Mouse (Mus musculus) C2C12 (cell line): ENCODE results near the gene Pkdrej. TPM values are rescaled to one million over a fixed set of nuclear protein-coding genes. Genes with fewer than 3 reads are reported as not detected.

Experiments used
- H3K27me3 ChIP-seq: one replicate; pipeline ENCODE4 v1.6.1; 2011; ENCODE audit not compliant: control insufficient read depth, insufficient read depth, insufficient read length
- H3K36me3 ChIP-seq: one replicate; pipeline ENCODE4 v1.6.1; 2011; ENCODE audit not compliant: control insufficient read depth, insufficient read depth
- H3K4me3 ChIP-seq: one replicate; pipeline ENCODE4 v1.5.1; 2011; ENCODE audit warnings: mild to moderate bottlenecking, control low read depth; ENCODE audit not compliant: poor library complexity, insufficient read depth, severe bottlenecking
- H3K79me2 ChIP-seq: one replicate; pipeline ENCODE4 v1.6.1; 2011; ENCODE audit not compliant: control insufficient read depth, insufficient read depth
- H3K79me3 ChIP-seq: one replicate; pipeline ENCODE4 v1.6.1; 2011; ENCODE audit warnings: low read depth, control low read depth
- H3ac ChIP-seq: one replicate; pipeline ENCODE3; 2011; ENCODE audit warnings: low read depth; ENCODE audit not compliant: control insufficient read depth, insufficient read length
- CEBPB ChIP-seq: IDR thresholded peaks from one replicate; pipeline ENCODE4 v1.6.1; 2011; ENCODE audit warnings: low read depth, mild to moderate bottlenecking, control low read depth, moderate library complexity
- CTCF ChIP-seq: IDR thresholded peaks from one replicate; pipeline ENCODE4 v1.5.1; 2011; ENCODE audit not compliant: control insufficient read depth, insufficient read depth, insufficient read length
- FOSL1 ChIP-seq: IDR thresholded peaks from one replicate; pipeline ENCODE4 v1.8.0; 2011; ENCODE audit warnings: mild to moderate bottlenecking, low read length; ENCODE audit not compliant: poor library complexity, insufficient read depth, severe bottlenecking
- MAX ChIP-seq: IDR thresholded peaks from one replicate; pipeline ENCODE4 v1.6.1; 2011; ENCODE audit warnings: mild to moderate bottlenecking, control low read depth
- MYOD1 ChIP-seq: IDR thresholded peaks from one replicate; pipeline ENCODE4 v1.6.1; 2011; ENCODE audit warnings: low read depth; ENCODE audit not compliant: control insufficient read depth, insufficient read length
- MYOG ChIP-seq: IDR thresholded peaks from one replicate; pipeline ENCODE4 v1.6.1; 2011; ENCODE audit not compliant: control insufficient read depth, insufficient read length; ENCODE audit errors: extremely low read depth
- USF1 ChIP-seq: IDR thresholded peaks from one replicate; pipeline ENCODE4 v1.6.1; 2011; ENCODE audit warnings: low read depth, mild to moderate bottlenecking, control low read depth, moderate library complexity
- polyA plus RNA-seq: library from polyadenylated mRNA; unstranded; fragments of >200 nt; fragmentation: generic; extraction: Trizol; gene quantifications from one replicate; pipeline ENCODE4 v1.2.1, GENCODE M21; 2012; ENCODE audit warnings: missing spikeins

The Pkdrej gene
- polyA plus RNA-seq, 1 experiment, result not detected

DNA sequence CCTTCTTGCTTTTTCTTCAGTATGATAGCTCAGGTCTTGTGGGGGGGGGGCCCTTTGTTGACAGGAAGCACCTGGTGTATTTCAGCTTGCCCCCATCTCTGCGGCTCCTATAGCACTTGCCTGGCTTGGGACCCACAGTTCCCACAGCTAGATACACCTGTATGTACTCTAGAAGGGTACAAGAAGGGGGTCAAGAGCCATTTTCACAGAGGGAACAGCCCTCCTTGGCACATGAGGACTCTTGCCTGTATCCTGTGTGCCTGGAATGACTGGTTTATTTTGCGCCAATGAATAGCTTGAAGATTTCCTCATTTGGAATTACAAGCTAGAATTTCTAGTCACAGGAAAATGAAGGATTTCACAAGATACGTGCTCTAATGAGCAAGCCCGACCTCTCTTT is 30.1 kb downstream of the Pkdrej start:
- no peaks in the 10 kb centered on the region for H3K79me3 ChIP-seq

DNA sequence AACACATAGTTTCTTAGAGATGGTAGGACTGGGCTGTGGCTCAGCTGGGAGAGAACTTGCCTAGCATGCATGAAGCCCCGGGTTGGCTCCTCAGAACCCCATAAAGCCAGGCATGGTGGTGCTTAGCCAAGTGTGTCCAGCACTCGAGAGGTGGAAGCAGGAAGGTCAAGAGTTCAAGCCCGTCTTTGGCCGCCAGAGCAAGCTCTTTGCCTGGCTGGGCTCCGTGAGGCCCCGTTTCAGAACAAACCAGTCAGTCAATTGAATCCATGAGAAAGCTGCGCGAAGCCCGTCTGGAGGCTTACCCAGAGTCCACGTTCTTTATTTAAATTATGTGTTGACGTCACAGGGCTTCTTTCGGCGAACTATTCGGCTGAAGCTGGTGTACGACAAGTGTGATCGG is 32.9 kb downstream of the Pkdrej start:
- Histone ChIP-seq H3K4me3 (no peak overlapping the region), H3ac (no peak overlapping the region), H3K79me2 (no peaks in the 10 kb centered on the region), H3K79me3 (no peaks in the 10 kb centered on the region), H3K27me3 (peaks cover 70% of the 10 kb centered on the region), H3K36me3 (no peaks in the 10 kb centered on the region)
- TF ChIP-seq MAX (no peak), MYOG (no peak), USF1 (no peak), CEBPB (no peak), CTCF (no peak), MYOD1 (no peak), FOSL1 (no peak)

More for the DNA sequence above, 30.1 kb downstream of the Pkdrej start:
- H3ac ChIP-seq, result no peak overlapping the region
- no peak overlapping the region for H3K4me3 ChIP-seq
- no peak for TF ChIP-seq USF1
- TF ChIP-seq CTCF, result no peak
- TF ChIP-seq MYOD1, result no peak
- TF ChIP-seq MYOG, result no peak
- no peak for TF ChIP-seq MAX
- TF ChIP-seq FOSL1, result no peak
- TF ChIP-seq CEBPB, result no peak
- H3K36me3 ChIP-seq, result no peaks in the 10 kb centered on the region
- H3K79me2 ChIP-seq, result no peaks in the 10 kb centered on the region
- H3K27me3 ChIP-seq, result peaks cover 65% of the 10 kb centered on the region

DNA sequence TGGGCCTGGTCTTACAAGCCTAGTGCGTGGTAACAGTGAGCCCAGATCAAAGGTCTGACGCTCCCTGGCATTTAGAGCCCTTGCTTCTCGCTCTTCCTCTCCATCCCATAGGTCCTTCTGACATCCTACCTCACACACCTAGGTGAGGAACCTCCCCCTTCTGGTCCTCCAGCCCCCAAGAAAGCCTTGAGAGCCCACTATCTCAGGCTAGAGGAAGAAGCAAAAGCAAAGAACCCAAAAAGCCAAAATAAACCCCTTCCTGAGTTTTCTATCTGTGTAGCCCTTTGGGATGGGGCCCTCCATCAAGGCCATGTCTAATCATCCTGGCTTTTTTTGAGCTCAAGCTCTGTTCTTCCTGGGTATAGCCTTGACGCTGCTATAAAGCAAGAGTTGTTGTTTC is 33.5 kb downstream of the Pkdrej start:
- Histone ChIP-seq H3K79me2 (no peaks in the 10 kb centered on the region), H3K4me3 (no peak overlapping the region), H3ac (no peak overlapping the region), H3K36me3 (no peaks in the 10 kb centered on the region), H3K79me3 (no peaks in the 10 kb centered on the region), H3K27me3 (peaks cover 70% of the 10 kb centered on the region)
- TF ChIP-seq CTCF (no peak), MAX (no peak), MYOG (no peak), MYOD1 (no peak)

DNA sequence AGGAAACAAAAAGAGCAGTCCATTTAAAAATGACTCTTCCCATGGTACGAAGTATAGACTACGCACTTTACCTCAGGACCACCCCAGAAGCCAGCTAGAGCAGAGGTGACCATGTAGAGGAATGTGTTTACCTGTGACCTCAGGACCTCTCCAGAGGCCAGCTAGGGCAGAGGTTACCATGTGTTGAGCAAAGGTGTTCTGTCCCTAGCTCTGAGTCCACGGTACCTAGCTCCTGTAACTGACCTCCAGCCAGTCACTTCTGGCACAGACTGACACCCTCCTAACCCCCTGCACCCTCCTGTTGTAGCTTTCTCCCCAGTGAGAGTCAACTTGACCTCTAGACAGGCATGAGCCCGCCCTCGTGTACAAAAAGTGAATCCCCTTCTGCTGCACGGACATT is 34.1 kb downstream of the Pkdrej start:
- peaks cover 64% of the 10 kb centered on the region for H3K27me3 ChIP-seq
- TF ChIP-seq MAX (no peak), FOSL1 (no peak), MYOG (no peak), CEBPB (no peak), MYOD1 (no peak), USF1 (no peak), CTCF (no peak)

DNA sequence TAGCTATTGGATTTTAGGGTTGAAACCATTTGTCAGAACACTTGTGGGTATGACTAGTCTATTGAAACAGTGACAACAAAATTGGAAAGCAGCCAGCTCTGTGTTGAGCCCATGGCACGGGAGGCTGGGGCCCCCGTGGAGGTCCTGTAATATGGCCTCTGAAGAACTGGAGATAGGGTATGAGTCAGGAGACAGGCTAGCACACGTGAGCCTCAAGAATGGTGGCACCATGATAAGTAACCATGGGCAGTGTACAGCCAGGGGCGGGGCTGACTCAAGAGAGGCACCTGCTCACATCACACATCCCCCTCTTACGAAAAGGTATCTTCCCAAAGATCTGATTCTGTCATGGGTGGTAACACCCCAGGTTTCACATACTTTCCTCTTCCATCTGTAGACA is 34.8 kb downstream of the Pkdrej start:
- TF ChIP-seq MYOG, result no peak
- no peak for TF ChIP-seq FOSL1
- no peak for TF ChIP-seq CEBPB
- TF ChIP-seq MYOD1, result no peak
- no peak for TF ChIP-seq MAX
- TF ChIP-seq USF1, result no peak
- no peak overlapping the region for H3ac ChIP-seq
- peaks cover 58% of the 10 kb centered on the region for H3K27me3 ChIP-seq
- no peaks in the 10 kb centered on the region for H3K36me3 ChIP-seq
- no peaks in the 10 kb centered on the region for H3K79me2 ChIP-seq
- no peaks in the 10 kb centered on the region for H3K79me3 ChIP-seq
- no peak overlapping the region for H3K4me3 ChIP-seq

More for the DNA sequence above, 34.1 kb downstream of the Pkdrej start:
- Histone ChIP-seq H3K36me3 (no peaks in the 10 kb centered on the region), H3K79me2 (no peaks in the 10 kb centered on the region), H3K79me3 (no peaks in the 10 kb centered on the region), H3K4me3 (no peak overlapping the region), H3ac (no peak overlapping the region)

DNA sequence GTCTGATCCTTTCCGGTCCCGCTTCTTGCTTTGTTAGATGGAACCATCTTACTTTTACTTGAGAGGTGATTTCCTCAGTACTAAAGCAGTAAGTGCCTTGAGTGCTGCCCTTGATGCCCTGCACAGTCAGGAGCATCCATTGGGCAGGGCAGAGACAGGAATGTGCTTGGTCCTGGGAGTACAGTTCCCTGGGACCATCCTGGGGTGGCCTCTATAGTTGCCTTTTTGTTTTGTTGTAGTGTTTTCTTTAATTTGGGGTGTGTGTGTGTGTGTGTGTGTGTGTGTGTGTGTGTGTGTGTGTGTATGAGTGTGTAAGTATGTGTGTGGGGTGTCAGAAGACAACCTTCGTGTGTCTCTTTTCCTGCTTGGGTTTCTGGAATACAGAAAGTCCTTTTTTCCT is 37.2 kb downstream of the Pkdrej start:
- no peaks in the 10 kb centered on the region for H3K79me3 ChIP-seq
- TF ChIP-seq MAX (no peak), FOSL1 (no peak), MYOD1 (no peak), USF1 (no peak), MYOG (no peak), CEBPB (no peak), CTCF (no peak)
- no peak overlapping the region for H3K4me3 ChIP-seq
- no peaks in the 10 kb centered on the region for H3K79me2 ChIP-seq
- no peaks in the 10 kb centered on the region for H3K36me3 ChIP-seq
- peaks cover 41% of the 10 kb centered on the region for H3K27me3 ChIP-seq
- H3ac ChIP-seq, result no peak overlapping the region
